Mouse (Mus musculus) brain, embryonic 14.5 days (tissue): ENCODE results near the gene Stat5b.

Experiments
- CTCF ChIP-seq: fragments of 200-500 bp; IDR thresholded peaks from 2 replicates; pipeline ENCODE4 v1.5.1; 2012; ENCODE audit warnings: inconsistent platforms, mild to moderate bottlenecking, moderate library complexity, borderline replicate concordance; ENCODE audit not compliant: insufficient read depth, insufficient read length; ENCODE audit errors: extremely low read depth
- POLR2A ChIP-seq: fragments of 200-500 bp; IDR thresholded peaks from 2 replicates; pipeline ENCODE4 v1.6.1; 2012; ENCODE audit warnings: mild to moderate bottlenecking, inconsistent platforms, borderline replicate concordance; ENCODE audit not compliant: poor library complexity, insufficient read depth, insufficient read length, severe bottlenecking; ENCODE audit errors: extremely low read depth

DNA sequence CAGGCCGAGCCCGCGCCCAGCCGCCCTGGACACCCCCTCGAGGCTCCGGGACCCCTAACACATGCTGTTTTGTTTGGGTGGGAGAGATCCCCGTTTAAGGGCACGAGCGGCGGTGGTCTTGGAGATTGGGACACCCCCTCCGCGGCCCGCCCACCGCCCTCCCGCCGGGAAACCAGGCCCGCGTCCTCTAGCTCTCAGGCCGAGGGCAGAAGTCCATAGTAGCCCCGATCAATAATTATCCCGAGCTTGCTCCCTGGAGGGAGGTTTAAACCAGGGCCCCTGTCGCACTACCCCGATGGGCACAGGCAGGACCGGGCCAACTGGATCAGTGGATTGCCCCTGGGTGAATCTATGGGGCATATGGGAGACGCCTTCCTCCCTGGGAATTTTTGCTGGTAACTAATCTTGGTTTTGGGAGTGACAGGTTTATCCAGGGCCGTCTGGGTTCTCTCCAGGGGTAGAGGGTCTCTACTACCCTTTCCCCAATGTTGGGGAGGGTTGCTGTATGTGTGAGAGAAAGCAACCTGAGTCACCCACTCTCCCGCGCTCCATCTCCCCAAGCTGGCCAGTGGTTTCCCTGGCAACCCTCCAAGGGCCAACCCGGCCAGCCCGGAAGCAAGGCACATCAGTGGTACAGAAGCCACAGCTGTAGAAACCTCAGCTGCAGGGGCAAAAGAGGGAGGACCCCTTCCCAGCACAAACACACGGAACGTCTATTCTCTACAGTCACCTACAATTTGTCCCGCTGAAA lies 429 bp upstream of the Stat5b start:
- no peak for TF ChIP-seq CTCF
- TF ChIP-seq POLR2A = no peak
